Mouse (Mus musculus) c-Kit-positive CD71-negative TER-119-negative erythroid progenitor cells, embryonic 14.5 days (primary cell): ENCODE data around the gene Lrch2.
"Not testable (repeated sequence)": the region's sequence is repeated elsewhere in the genome, so short reads cannot be mapped to it uniquely, and the experiment has no call there.

Experiments used
- DNase-seq: peaks from one replicate; pipeline ENCODE4 v3.0.0-alpha.2; 2013; ENCODE audit warnings: low read depth

The Lrch2 gene

DNA sequence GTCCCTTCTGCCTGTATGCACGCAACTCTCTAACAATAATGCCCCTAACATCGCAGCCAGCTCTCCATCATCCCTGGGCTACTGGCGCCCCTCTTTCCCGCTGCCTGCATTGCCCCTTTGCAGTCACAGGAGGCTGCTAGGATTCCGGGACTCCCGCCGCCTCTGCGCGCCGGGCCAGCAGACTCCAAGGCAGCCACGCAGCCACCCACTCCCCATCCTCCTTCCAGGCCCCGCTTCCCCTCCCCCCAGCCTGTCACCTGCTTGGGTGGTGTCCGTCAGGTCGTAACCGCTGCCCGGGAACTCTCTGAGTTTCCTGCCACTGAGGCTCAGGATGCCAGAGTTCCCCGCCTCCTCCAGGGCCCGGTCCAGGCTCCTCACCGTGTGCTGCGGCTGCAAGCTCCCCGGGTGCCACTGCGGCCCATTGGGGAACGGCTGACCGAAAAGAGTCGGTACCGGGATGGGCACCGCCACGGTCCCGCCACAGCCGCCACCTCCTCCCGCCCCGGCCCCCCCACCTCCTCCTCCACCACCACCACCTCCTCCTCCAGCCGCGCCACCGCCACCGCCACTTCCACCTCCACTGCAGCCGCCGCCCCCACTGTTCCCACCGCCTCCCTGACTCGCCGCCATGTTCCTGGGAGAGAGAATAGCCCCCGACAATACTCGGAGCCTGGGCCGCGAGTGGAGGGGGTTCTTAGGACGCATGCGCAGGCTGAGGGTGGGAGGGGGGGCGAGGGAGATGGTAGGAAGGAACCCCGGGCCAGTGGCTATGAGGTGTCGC is at the start of gene Lrch2:
Gene Lrch2, minus strand, starts transcription at position 661 of the 781 bp plus-strand sequence.
- DNase-seq: peak; percentile 1

DNA sequence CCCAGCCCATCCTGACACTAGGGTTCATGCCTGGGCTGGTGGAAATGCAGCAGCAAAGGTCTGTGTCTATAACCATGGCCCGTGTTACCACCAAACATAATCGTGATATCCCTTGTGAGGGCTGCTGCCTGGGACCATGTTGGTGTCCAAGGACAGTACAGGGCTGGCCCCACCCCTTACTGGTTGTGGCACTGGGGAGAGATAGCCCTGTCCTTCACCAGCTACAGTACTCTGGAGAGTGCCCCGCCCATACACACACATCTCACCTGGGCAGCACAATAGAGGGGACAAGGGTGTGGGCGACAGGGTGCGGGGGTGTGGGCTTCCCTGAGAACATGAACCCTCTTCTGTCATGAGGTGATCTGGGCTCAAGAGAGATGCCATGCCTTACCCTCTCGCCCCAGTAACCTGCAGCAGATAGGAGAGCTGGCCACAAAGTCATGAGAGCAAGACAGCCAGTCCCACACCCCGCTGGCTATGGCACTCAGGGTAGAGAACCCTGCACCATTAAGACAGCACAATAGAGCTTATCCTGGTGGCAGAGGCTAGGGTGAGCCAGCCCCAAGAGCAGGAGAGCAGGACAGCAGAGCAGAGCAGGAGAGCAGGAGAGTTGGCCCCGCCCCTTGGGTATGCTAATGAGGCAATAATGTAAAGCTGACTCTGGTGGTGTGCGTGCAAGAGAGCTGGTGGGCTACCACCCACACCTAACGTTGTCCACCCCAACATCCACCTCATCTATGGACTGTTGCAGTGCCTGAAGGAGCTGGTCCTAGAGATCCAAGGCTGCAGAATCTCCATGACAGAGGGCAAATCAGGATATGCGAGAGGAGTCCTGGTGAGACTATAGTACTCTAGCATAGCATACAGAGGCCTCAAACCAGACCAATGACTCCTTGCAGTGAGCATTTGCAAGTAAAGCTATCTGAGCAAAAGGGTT is 12.7 kb downstream of the Lrch2 start:
- no peak for DNase-seq

DNA sequence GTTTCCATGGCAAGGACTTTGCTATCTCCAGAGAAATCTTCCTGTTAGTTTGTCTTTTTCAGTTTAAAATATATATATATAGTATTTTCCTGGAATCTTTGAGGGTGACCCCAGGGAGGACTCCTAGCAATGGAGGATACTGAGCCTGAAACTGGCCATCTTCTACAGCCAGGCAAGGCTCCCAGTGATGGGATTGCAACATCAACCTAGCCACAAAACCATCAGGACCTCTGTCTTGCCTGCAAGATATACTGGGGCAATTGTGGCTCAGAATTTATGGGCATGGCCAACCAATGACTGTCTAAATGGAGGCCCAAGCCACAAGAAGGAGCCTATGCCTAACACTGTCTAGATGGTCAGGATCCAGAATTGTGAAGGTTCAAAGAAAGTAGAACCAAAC is 15.5 kb downstream of the Lrch2 start:
- no peak for DNase-seq

DNA sequence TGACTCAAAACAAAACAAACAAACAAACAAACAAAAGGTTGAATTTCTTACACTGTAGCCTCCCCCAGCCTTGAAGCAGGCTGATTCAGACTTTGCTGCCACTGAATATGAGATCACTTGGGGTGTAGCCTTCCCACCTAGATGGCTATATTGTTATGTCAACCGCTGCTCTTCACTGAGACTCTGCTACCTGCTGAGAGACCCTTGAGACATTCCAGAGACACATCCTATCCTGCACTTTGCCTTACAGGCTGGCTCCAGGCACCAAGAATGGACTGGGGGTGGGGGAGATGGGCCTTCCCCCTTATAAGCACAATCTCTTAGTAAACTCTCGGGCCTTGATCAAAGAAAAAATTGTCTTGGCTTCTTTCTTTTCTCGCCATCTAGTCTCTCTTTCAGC is 16.8 kb downstream of the Lrch2 start:
- DNase-seq: not testable (repeated sequence)

DNA sequence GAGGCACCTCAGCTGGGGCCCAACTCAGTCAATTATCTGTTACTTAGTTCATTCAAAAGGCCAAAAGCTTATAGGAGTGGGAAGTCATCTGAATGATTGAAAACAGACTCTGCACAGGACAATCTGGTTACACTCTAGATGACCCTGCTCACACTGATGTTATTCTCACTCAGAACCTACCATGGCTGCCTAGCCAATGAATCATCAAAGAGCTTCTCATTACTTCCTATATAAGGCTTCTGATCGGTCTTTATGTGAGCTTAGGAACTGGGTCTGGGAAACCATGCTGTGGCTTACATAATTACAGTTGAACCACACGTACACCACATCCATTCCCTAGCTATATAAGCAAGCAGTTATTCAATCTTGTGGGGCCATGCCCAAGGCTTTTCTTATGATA is 18.3 kb downstream of the Lrch2 start:
- no peak for DNase-seq

DNA sequence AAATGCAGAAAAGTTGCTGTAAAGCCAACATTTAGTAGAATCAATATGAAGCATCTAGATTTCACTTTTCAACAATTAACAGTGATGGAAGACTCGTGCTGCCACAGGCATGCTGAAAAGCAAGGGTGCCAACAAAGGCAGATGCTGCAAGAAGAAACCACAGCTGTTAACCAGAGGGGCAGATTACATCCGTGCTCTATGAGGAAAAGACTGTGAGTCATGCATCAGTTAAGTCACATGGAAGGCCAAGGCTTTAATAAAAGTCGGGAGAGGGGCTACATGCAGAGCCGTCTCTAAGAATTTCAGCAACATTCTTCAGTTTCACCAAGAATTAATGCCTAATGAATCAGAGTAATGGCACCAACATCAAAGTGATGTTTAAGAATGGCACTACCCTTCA is 22.2 kb downstream of the Lrch2 start:
- DNase-seq: no peak

DNA sequence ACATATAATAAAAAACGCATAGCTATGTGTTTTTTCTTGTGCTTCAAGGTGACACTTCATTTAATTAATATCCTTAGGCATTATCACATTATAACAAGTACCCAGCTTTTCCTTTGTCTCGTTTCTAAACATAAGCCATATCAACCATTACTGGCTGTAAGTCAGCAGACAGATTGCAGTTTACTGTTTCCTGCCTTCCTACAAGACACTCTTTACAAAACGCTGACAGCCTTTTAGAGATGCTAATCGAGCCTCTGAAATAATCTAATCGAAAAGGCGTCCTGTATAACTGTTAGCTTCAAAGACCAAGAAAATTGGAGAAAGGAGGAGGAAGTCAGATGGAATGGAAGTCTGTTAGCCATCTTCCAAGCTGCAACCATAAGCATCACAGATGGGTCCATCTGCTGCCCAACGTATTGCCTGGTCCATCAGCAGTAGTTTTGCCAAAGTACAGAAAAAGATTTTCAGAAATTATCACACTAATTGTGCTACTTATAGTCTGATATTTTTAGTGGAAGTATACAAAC is 26.2 kb downstream of the Lrch2 start:
- DNase-seq: no peak

DNA sequence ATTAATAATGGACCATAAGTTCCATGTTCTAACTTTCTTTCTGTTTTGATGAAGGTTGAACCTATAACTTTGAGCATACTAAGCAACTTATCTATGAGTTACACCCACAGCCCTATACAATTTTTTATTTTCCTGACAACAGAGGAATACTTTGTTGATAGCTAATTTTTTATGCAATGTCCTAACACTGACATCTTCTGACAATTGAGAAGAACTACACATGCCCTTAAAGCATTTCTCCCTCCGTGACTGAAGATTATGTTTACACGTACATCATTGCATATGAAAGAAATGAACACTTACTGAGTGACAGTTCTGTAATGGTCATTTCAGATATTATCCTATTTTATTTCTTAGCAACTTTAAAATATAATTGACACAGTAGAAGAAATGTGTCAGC is 64.3 kb downstream of the Lrch2 start:
- no peak for DNase-seq

DNA sequence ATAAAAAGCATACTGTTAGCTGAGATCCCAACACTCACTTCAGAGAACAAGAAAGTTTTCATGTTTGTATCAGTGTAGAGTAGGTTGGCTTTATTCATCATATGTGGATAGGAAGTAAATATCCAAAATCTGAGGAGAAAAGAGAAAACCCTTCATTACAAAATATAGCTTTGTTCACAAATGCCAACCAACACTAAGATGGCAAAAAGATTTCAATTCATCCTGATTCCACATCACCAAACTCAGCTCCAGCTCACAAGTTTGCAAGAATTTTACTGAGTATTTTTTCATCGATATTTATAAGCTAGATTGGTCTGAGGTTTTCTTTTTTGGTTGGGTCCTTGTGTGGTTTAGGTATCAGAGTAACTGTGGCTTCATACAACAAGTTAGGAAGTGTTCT is 100.3 kb downstream of the Lrch2 start, which contains the start of gene Vmn1r239-ps:
Gene Vmn1r239-ps, minus strand, starts transcription at position 101 of the 400 bp plus-strand sequence.
- DNase-seq: not testable (repeated sequence)

DNA sequence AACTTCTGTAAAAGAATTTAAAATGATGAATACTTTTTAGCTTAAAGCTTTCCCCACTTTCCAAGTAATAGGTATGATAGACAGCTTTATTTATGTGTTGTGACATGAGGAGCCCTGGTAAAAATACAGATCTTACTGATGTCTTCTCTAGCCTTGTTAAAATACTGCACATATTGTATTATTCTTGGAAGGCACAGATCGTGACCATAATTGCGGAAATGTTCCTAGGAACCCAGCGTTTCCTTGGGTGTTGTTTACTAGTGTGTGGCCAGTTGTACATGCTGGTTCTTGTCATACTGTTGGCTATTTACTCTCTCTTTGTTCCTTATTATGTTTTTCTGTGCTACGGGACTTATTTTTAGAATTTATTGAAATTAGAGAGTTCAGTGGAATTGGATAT is 110.5 kb downstream of the Lrch2 start:
- DNase-seq: no peak

DNA sequence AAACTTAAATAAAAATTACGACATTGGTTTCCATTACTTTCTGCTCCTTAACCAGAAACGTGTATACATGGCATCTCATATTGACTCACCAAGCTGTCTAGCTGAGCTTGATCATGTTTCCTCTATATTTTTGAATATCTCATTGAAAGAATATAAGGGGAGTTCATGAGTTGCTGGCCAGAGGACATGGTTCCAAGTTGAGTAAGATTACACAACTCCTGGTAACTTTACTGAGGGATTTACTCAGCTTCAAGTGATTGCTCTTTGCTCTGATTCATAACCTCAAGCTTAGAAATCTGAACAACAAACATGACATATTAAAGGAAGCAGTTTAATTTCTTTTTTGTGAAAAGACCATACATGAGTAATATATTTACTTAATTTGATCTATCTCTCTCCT is 118.5 kb downstream of the Lrch2 start:
- DNase-seq: no peak

DNA sequence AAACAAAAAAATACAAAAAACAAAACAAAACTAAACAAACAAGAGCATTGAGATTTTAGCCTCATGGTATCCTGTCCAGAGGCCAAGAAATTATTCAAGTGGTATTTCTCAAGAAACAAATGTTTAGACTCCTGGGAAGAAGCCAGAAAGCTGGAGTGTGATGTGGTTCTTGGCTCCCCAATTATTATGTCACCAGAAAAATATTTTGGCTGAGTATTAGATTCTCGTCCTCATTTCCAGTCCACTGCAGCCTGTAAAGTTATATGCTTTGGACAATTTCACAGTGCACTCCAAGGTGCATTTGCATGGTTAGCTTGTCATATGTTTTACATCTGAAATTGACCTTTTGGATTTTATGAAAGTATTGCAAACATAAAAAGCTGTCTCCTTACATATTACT is 124.1 kb downstream of the Lrch2 start:
- no peak for DNase-seq

DNA sequence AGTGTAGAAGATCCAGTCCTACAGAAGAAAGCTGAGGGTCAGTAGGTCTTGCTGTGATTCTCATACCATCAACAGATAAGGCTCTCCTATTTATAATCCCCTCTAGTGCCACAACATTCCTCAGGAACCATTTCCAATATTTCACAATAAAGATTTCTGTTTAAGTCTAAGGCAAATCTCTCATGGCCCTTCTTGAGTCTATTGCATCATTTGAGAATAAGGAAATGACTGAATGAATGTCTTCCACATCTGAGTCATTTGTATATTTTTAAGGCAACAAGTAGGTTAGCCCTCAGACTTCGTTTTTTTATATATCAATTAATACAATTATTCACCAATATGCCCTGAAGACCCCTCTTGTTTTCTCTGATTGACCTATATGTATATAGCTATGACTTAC is 124.8 kb downstream of the Lrch2 start, which contains the start of gene Il13ra2:
Gene Il13ra2, minus strand, starts transcription at position 64 of the 400 bp plus-strand sequence.
- DNase-seq: no peak
